Mouse (Mus musculus): ENCODE measurements at regions not wholly inside any gene's neighbourhood (a gene's known extent, or its start where the extent isn't known, plus 50 kb on each side); places are given as distances from the start of the nearest gene placed in this dataset.

GRCm38 (mm10) chr7:69573730-69574129 is 792.8 kb downstream of the Nr2f2 start:
- H3K4me2 ChIP-seq (ENCODE audit: low read depth, low read length) = no peak overlapping the region
- H3K27ac ChIP-seq (replicated peaks; ENCODE audit: low read depth, low read length) = no peak overlapping the region
- no peaks in the 10 kb centered on the region for H3K9me3 ChIP-seq (ENCODE audit: control insufficient read depth, low read length)
- H3K4me3 ChIP-seq (ENCODE audit: low read depth, low read length) = no peak overlapping the region
- DNase-seq (ENCODE audit: low spot score) (no peak), ATAC-seq (ENCODE audit: low read depth) (no peak)
- WGBS = 76% methylated on average over 5 of the region's 5 CpGs
- no peak overlapping the region for H3K9ac ChIP-seq (ENCODE audit: low read depth, low read length)
- H3K27me3 ChIP-seq (replicated peaks; ENCODE audit: control insufficient read depth, insufficient read depth, low read length) = no peaks in the 10 kb centered on the region
- H3K4me1 ChIP-seq (ENCODE audit: control insufficient read depth, insufficient read depth, low read length) = no peaks in the 10 kb centered on the region
- no peaks in the 10 kb centered on the region for H3K36me3 ChIP-seq (ENCODE audit: control insufficient read depth, insufficient read depth, low read length)

GRCm38 (mm10) chr7:69572626-69573394 is 793.7 kb downstream of the Nr2f2 start:
- Histone ChIP-seq H3K9me3 (ENCODE audit: control insufficient read depth, low read length) (no peaks in the 10 kb centered on the region), H3K4me3 (ENCODE audit: low read depth, low read length) (no peak overlapping the region), H3K27me3 (replicated peaks; ENCODE audit: control insufficient read depth, insufficient read depth, low read length) (no peaks in the 10 kb centered on the region), H3K9ac (ENCODE audit: low read depth, low read length) (no peak overlapping the region), H3K4me1 (ENCODE audit: control insufficient read depth, insufficient read depth, low read length) (no peaks in the 10 kb centered on the region), H3K27ac (replicated peaks; ENCODE audit: low read depth, low read length) (no peak overlapping the region), H3K36me3 (ENCODE audit: control insufficient read depth, insufficient read depth, low read length) (no peaks in the 10 kb centered on the region), H3K4me2 (ENCODE audit: low read depth, low read length) (no peak overlapping the region)
- 66% methylated on average over 7 of the region's 7 CpGs for WGBS
- DNase-seq (ENCODE audit: low spot score) (no peak), ATAC-seq (ENCODE audit: low read depth) (no peak)

GRCm38 (mm10) chr7:69566949-69567348 is 799.6 kb downstream of the Nr2f2 start:
- WGBS = 63% methylated on average over 4 of the region's 4 CpGs
- no peaks in the 10 kb centered on the region for H3K36me3 ChIP-seq (ENCODE audit: control insufficient read depth, insufficient read depth, low read length)
- no peaks in the 10 kb centered on the region for H3K27me3 ChIP-seq (replicated peaks; ENCODE audit: control insufficient read depth, insufficient read depth, low read length)
- no peaks in the 10 kb centered on the region for H3K4me1 ChIP-seq (ENCODE audit: control insufficient read depth, insufficient read depth, low read length)
- ATAC-seq (ENCODE audit: low read depth) (no peak), DNase-seq (ENCODE audit: low spot score) (no peak)
- no peak overlapping the region for H3K4me2 ChIP-seq (ENCODE audit: low read depth, low read length)
- no peak overlapping the region for H3K9ac ChIP-seq (ENCODE audit: low read depth, low read length)
- H3K27ac ChIP-seq (replicated peaks; ENCODE audit: low read depth, low read length) = no peak overlapping the region
- no peaks in the 10 kb centered on the region for H3K9me3 ChIP-seq (ENCODE audit: control insufficient read depth, low read length)
- H3K4me3 ChIP-seq (ENCODE audit: low read depth, low read length) = no peak overlapping the region

GRCm38 (mm10) chr7:69564432-69564831 is 802.1 kb downstream of the Nr2f2 start:
- H3K9ac ChIP-seq (ENCODE audit: low read depth, low read length) = no peak overlapping the region
- H3K4me2 ChIP-seq (ENCODE audit: low read depth, low read length) = no peak overlapping the region
- no peaks in the 10 kb centered on the region for H3K4me1 ChIP-seq (ENCODE audit: control insufficient read depth, insufficient read depth, low read length)
- no peaks in the 10 kb centered on the region for H3K36me3 ChIP-seq (ENCODE audit: control insufficient read depth, insufficient read depth, low read length)
- ATAC-seq (ENCODE audit: low read depth) (no peak), DNase-seq (ENCODE audit: low spot score) (no peak)
- WGBS = 86% methylated on average over 2 of the region's 2 CpGs
- H3K27ac ChIP-seq (replicated peaks; ENCODE audit: low read depth, low read length) = no peak overlapping the region
- no peaks in the 10 kb centered on the region for H3K9me3 ChIP-seq (ENCODE audit: control insufficient read depth, low read length)
- no peaks in the 10 kb centered on the region for H3K27me3 ChIP-seq (replicated peaks; ENCODE audit: control insufficient read depth, insufficient read depth, low read length)
- no peak overlapping the region for H3K4me3 ChIP-seq (ENCODE audit: low read depth, low read length)

GRCm38 (mm10) chr7:69554776-69555175 is 805.7 kb upstream of the Arrdc4 start:
- no peaks in the 10 kb centered on the region for H3K9me3 ChIP-seq (ENCODE audit: control insufficient read depth, low read length)
- 42% methylated on average over 8 of the region's 8 CpGs for WGBS
- H3K27me3 ChIP-seq (replicated peaks; ENCODE audit: control insufficient read depth, insufficient read depth, low read length) = no peaks in the 10 kb centered on the region
- H3K9ac ChIP-seq (ENCODE audit: low read depth, low read length) = no peak overlapping the region
- ATAC-seq (ENCODE audit: low read depth) (peak; percentile 33; the same call in 1 of the 2 replicates), DNase-seq (ENCODE audit: low spot score) (peak; percentile 49)
- H3K4me1 ChIP-seq (ENCODE audit: control insufficient read depth, insufficient read depth, low read length) = no peaks in the 10 kb centered on the region
- H3K27ac ChIP-seq (replicated peaks; ENCODE audit: low read depth, low read length) = no peak overlapping the region
- H3K4me3 ChIP-seq (ENCODE audit: low read depth, low read length) = no peak overlapping the region
- H3K36me3 ChIP-seq (ENCODE audit: control insufficient read depth, insufficient read depth, low read length) = no peaks in the 10 kb centered on the region
- peak overlapping the region; percentile 14; the same call in 1 of the 2 replicates for H3K4me2 ChIP-seq (ENCODE audit: low read depth, low read length)

- Histone ChIP-seq H3K4me3 (ENCODE audit: low read depth, low read length) (no peak overlapping the region), H3K9ac (ENCODE audit: low read depth, low read length) (no peak overlapping the region), H3K36me3 (ENCODE audit: control insufficient read depth, insufficient read depth, low read length) (no peaks in the 10 kb centered on the region), H3K4me2 (ENCODE audit: low read depth, low read length) (no peak overlapping the region), H3K9me3 (ENCODE audit: control insufficient read depth, low read length) (no peaks in the 10 kb centered on the region), H3K27ac (replicated peaks; ENCODE audit: low read depth, low read length) (no peak overlapping the region), H3K27me3 (replicated peaks; ENCODE audit: control insufficient read depth, insufficient read depth, low read length) (no peaks in the 10 kb centered on the region), H3K4me1 (ENCODE audit: control insufficient read depth, insufficient read depth, low read length) (no peaks in the 10 kb centered on the region)
- DNase-seq (ENCODE audit: low spot score) = peak; percentile 52
- WGBS = 58% methylated on average over 6 of the region's 6 CpGs
- no peak for ATAC-seq (ENCODE audit: low read depth)
These were observed 804.9 kb upstream of the Arrdc4 start for GRCm38 (mm10) chr7:69553981-69554380.

- Histone ChIP-seq H3K27me3 (replicated peaks; ENCODE audit: control insufficient read depth, insufficient read depth, low read length) (no peaks in the 10 kb centered on the region), H3K4me3 (ENCODE audit: low read depth, low read length) (no peak overlapping the region), H3K9ac (ENCODE audit: low read depth, low read length) (no peak overlapping the region), H3K4me2 (ENCODE audit: low read depth, low read length) (no peak overlapping the region), H3K27ac (replicated peaks; ENCODE audit: low read depth, low read length) (no peak overlapping the region), H3K36me3 (ENCODE audit: control insufficient read depth, insufficient read depth, low read length) (no peaks in the 10 kb centered on the region), H3K9me3 (ENCODE audit: control insufficient read depth, low read length) (no peaks in the 10 kb centered on the region), H3K4me1 (ENCODE audit: control insufficient read depth, insufficient read depth, low read length) (no peaks in the 10 kb centered on the region)
- no peak for ATAC-seq (ENCODE audit: low read depth)
- 73% methylated on average over 1 of the region's 1 CpGs for WGBS
- DNase-seq (ENCODE audit: low spot score) = no peak
These were observed 787.0 kb upstream of the Arrdc4 start for GRCm38 (mm10) chr7:69536072-69536471.

- 35% methylated on average over 2 of the region's 2 CpGs for WGBS
- DNase-seq (ENCODE audit: low spot score) = peak; percentile 13
- Histone ChIP-seq H3K4me1 (ENCODE audit: control insufficient read depth, insufficient read depth, low read length) (no peaks in the 10 kb centered on the region), H3K27me3 (replicated peaks; ENCODE audit: control insufficient read depth, insufficient read depth, low read length) (no peaks in the 10 kb centered on the region), H3K4me2 (ENCODE audit: low read depth, low read length) (no peak overlapping the region), H3K9ac (ENCODE audit: low read depth, low read length) (no peak overlapping the region), H3K9me3 (ENCODE audit: control insufficient read depth, low read length) (no peaks in the 10 kb centered on the region), H3K36me3 (ENCODE audit: control insufficient read depth, insufficient read depth, low read length) (no peaks in the 10 kb centered on the region), H3K27ac (replicated peaks; ENCODE audit: low read depth, low read length) (no peak overlapping the region), H3K4me3 (ENCODE audit: low read depth, low read length) (no peak overlapping the region)
- ATAC-seq (ENCODE audit: low read depth) = no peak
These were observed 764.9 kb upstream of the Arrdc4 start for GRCm38 (mm10) chr7:69513966-69514365.

- no peaks in the 10 kb centered on the region for H3K36me3 ChIP-seq (ENCODE audit: control insufficient read depth, insufficient read depth, low read length)
- no peak overlapping the region for H3K27ac ChIP-seq (replicated peaks; ENCODE audit: low read depth, low read length)
- ATAC-seq (ENCODE audit: low read depth) (no peak), DNase-seq (ENCODE audit: low spot score) (no peak)
- no peak overlapping the region for H3K9ac ChIP-seq (ENCODE audit: low read depth, low read length)
- 74% methylated on average over 8 of the region's 8 CpGs for WGBS
- H3K4me3 ChIP-seq (ENCODE audit: low read depth, low read length) = no peak overlapping the region
- H3K9me3 ChIP-seq (ENCODE audit: control insufficient read depth, low read length) = no peaks in the 10 kb centered on the region
- H3K27me3 ChIP-seq (replicated peaks; ENCODE audit: control insufficient read depth, insufficient read depth, low read length) = no peaks in the 10 kb centered on the region
- no peak overlapping the region for H3K4me2 ChIP-seq (ENCODE audit: low read depth, low read length)
- no peaks in the 10 kb centered on the region for H3K4me1 ChIP-seq (ENCODE audit: control insufficient read depth, insufficient read depth, low read length)
These were observed 761.3 kb upstream of the Arrdc4 start for GRCm38 (mm10) chr7:69510389-69510788.

All from embryonic facial prominence, embryonic 14.5 days (tissue).